Mouse (Mus musculus): ENCODE measurements around the gene Cxcr6.
"Not testable (repeated sequence)": the region's sequence is repeated elsewhere in the genome, so short reads cannot be mapped to it uniquely, and the experiment has no call there.

Gene Cxcr6

GRCm38 (mm10) chr9:123806267-123806666 is at the start of gene Cxcr6:
Cxcr6 (plus strand) TSS chr9:123806475.
- no peak for DNase-seq (ENCODE audit: low spot score)

GRCm38 (mm10) chr9:123756752-123757151 is 49.5 kb upstream of the Cxcr6 start:
- no peak for DNase-seq (ENCODE audit: low spot score)

- DNase-seq (ENCODE audit: low spot score): no peak
Observed at GRCm38 (mm10) chr9:123757326-123757725, 48.9 kb upstream of the Cxcr6 start.

GRCm38 (mm10) chr9:123758156-123758555 is 48.1 kb upstream of the Cxcr6 start:
- no peak for DNase-seq (ENCODE audit: low spot score)

- DNase-seq (ENCODE audit: low spot score): no peak
Observed at GRCm38 (mm10) chr9:123758645-123759044, 47.6 kb upstream of the Cxcr6 start.

- no peak for DNase-seq (ENCODE audit: low spot score)
Observed at GRCm38 (mm10) chr9:123760806-123761205, 45.5 kb upstream of the Cxcr6 start.

- no peak for DNase-seq (ENCODE audit: low spot score)
Observed at GRCm38 (mm10) chr9:123762886-123763285, 43.4 kb upstream of the Cxcr6 start.

- DNase-seq (ENCODE audit: low spot score): no peak
Observed at GRCm38 (mm10) chr9:123763771-123764170, 42.5 kb upstream of the Cxcr6 start.

- no peak for DNase-seq (ENCODE audit: low spot score)
Observed at GRCm38 (mm10) chr9:123766996-123767395, 39.3 kb upstream of the Cxcr6 start.

- no peak for DNase-seq (ENCODE audit: low spot score)
Observed at GRCm38 (mm10) chr9:123768443-123768842, 37.8 kb upstream of the Cxcr6 start.

GRCm38 (mm10) chr9:123769532-123769931 is 36.7 kb upstream of the Cxcr6 start:
- no peak for DNase-seq (ENCODE audit: low spot score)

- not testable (repeated sequence) for DNase-seq (ENCODE audit: low spot score)
Observed at GRCm38 (mm10) chr9:123773299-123773698, 33.0 kb upstream of the Cxcr6 start.

- DNase-seq (ENCODE audit: low spot score): no peak
Observed at GRCm38 (mm10) chr9:123788855-123789529, 17.3 kb upstream of the Cxcr6 start.

GRCm38 (mm10) chr9:123796174-123796573 is 10.1 kb upstream of the Cxcr6 start:
- no peak for DNase-seq (ENCODE audit: low spot score)

GRCm38 (mm10) chr9:123801527-123801926 is 4.7 kb upstream of the Cxcr6 start:
- DNase-seq (ENCODE audit: low spot score): no peak

- DNase-seq (ENCODE audit: low spot score): peak; percentile 8
Observed at GRCm38 (mm10) chr9:123802421-123802820, 3.9 kb upstream of the Cxcr6 start.

GRCm38 (mm10) chr9:123802896-123803295 is 3.4 kb upstream of the Cxcr6 start:
- DNase-seq (ENCODE audit: low spot score): no peak

GRCm38 (mm10) chr9:123805241-123805640 is 1.0 kb upstream of the Cxcr6 start:
- no peak for DNase-seq (ENCODE audit: low spot score)

GRCm38 (mm10) chr9:123808583-123808982 is 2.3 kb downstream of the Cxcr6 start:
- no peak for DNase-seq (ENCODE audit: low spot score)

- no peak for DNase-seq (ENCODE audit: low spot score)
Observed at GRCm38 (mm10) chr9:123811831-123812230, 5.6 kb downstream of the Cxcr6 start.

- DNase-seq (ENCODE audit: low spot score): no peak
Observed at GRCm38 (mm10) chr9:123814326-123814725, 8.1 kb downstream of the Cxcr6 start.

- no peak for DNase-seq (ENCODE audit: low spot score)
Observed at GRCm38 (mm10) chr9:123814821-123815220, 8.5 kb downstream of the Cxcr6 start.

GRCm38 (mm10) chr9:123815444-123815843 is 9.2 kb downstream of the Cxcr6 start:
- DNase-seq (ENCODE audit: low spot score): no peak

- DNase-seq (ENCODE audit: low spot score): no peak
Observed at GRCm38 (mm10) chr9:123815996-123816395, 9.7 kb downstream of the Cxcr6 start.
